Mouse (Mus musculus): ENCODE measurements around the gene Cacnb2.
A peak's percentile ranks its signal among the peaks of the same experiment; 100 is the strongest.
"Not testable (repeated sequence)": the region's sequence is repeated elsewhere in the genome, so short reads cannot be mapped to it uniquely, and the experiment has no call there.

Gene Cacnb2

DNA sequence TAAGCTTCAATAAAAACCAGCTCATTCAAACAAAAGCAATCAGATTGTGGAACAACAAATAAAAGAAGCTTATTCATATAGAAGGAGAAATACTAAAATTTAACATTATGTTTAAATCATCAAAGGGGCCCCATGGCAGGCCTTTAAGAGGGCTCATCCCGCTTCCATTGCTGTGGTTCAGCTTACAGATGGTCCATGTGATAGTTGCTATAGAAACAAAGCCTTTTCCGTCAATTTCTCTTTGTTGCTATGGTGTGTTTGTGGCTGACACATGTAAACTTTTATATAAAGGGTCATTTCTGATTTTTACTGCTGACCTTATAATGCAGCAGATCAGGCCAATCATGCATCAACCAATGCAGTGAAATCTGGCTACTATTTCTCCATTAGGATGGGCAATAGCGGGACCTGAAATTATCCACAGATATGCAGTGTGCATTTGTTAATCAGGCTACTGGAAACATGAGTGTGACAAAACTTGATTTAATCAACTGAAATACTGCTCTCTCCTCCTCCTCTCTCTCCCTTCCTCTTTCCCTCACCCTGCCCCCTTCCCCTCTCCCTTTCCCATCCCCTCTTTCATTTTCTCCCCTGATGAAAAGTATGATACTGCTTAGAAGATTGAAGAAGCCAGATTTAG is 54.4 kb downstream of the Cacnb2 start:
- DNase-seq (ENCODE audit: low spot score): no peak

DNA sequence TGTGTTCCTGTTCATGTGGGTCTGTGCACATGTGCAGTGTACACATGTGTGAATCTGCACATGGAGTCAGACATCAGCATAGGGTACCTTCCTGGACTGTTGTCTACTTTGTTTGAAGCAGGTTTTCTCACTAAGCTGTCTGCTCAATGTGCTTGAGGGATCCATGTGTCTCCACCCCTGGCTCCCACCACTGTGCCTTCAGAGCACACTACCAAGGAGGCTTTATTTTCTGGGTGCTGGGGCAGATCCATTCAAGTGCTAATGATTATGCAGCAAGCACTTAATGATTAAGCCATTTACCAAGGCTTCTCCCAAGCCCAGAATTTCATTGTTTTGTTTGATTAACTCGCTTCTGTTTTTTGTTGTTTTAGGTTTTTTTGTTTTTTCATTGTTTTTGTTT is 62.3 kb downstream of the Cacnb2 start:
- DNase-seq (ENCODE audit: low spot score): no peak

DNA sequence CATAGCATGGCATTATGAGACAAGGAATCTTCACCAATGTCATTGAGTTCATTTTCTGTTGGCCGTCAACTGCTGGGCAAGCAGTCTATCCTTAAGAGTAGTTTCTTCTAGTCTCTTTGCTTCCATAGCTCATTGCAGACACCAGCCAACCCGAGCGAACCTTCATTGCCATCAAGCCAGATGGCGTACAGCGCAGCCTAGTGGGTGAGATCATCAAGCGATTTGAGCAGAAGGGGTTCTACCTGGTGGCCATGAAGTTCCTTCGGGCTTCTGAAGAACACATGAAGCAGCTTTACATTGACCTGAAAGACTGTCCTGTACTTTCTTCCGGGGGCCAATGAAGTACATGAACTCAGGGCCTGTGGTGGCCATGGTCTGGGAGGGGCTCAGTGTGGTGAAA is 69.2 kb downstream of the Cacnb2 start:
- DNase-seq (ENCODE audit: low spot score): no peak

DNA sequence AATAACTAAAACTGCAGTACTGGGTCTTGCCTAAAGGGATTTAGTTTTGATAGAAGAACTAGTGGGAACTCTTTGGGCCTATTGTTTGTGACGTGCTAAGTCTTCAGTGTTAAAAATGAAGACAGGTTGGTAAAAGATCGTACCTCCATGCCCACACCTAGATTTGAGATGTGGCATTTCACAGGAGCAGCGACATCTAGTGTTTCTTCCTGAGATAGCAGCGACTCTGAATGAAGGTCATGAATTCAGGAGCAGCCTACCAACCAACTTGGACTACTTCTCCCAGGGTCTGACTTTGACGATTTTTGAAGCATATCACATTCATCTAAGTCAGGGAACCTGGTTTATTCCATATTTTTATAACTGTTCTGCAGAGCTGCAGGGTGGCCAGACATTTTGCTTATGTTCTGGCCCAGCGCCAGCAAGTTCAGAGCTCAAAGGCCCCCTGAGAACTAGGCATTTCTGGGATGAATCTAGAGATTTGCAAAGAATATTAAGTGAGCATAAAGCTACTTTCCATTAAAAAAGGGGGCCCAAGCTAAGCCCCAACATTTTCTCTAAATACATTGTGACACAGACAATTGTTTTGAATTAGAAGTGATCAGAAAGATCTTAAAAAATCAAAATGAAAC is 74.1 kb downstream of the Cacnb2 start:
- peak; percentile 51 for DNase-seq (ENCODE audit: low spot score)

DNA sequence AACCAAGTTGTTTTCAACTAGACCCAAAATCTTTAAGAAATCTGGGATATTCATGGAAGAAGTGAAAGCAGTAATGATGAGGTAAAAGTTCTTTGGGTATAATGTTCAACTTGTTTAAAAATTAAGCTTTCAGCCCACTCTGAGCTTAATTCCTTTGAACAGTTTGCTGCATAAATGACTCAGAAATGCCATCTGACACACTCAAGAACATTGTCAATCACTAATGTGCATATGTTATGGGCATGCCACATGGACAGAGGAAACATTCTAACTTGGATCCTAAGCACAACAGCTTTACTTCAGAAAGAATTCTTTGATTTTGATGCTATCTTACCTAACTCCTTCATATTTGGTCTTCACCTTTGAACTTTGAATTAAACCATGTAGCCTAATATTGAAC is 81.3 kb downstream of the Cacnb2 start:
- no peak for DNase-seq (ENCODE audit: low spot score)

- DNase-seq (ENCODE audit: low spot score): peak; percentile 71
These were observed 100.2 kb downstream of the Cacnb2 start for GRCm38 (mm10) chr2:14702973-14703645.

DNA sequence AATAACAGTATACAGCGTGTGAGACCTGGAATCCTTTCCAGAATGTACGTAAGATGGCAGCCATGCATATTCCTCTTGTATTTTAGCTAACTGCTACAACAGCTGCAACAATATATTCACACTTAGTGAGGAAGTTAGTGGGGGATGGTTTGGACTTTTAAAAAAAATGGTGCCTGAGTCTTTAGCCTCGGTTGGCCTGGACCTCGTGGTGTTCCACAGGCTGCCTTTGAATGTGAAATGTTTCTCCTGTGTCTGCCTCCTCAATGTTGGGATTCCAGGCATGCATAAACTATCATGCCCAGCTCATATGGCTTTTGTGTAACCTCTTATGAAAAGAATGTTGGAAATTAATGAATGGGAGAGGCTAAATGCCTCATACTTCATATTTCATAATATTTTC is 100.8 kb downstream of the Cacnb2 start:
- DNase-seq (ENCODE audit: low spot score): no peak

DNA sequence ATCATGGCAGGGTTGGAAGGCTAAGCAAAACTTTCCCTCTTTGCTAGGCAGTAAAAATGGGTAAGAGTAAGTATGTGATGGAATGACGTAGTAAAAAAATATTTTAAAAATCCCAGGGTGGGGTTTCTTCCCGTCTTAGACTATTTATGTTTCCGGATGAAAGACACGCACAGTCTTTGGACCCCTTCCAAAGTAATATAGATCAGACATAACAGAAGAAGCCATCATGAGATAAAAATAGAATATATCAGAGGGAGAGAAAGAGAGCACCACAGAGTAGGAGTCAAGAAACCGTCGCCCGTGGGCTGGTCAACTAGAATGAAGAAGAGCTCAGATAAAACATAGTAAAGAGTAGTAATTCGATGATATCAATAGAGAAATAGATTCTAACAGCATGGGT is 107.4 kb downstream of the Cacnb2 start:
- DNase-seq (ENCODE audit: low spot score): no peak

- DNase-seq (ENCODE audit: low spot score): no peak
These were observed 108.9 kb downstream of the Cacnb2 start for GRCm38 (mm10) chr2:14711751-14712150.

DNA sequence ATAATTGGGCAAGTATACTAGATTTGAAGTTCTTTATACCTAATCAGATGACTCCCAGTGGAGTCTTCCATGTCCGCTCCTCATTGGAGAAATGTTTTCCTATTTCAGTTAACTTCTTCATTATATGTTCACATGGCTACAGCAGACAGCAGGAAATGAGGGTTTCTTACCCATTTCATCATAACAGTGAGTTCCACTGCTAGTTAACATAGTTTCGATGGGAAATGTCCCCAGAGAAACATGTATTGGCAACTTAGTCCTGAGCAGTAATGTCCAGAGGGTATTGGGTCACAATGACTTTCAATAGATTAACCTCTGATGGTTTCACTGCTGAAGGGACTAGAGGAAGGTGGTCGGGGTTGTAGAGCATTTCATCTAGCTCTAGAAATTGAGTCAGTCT is 110.2 kb downstream of the Cacnb2 start:
- no peak for DNase-seq (ENCODE audit: low spot score)

DNA sequence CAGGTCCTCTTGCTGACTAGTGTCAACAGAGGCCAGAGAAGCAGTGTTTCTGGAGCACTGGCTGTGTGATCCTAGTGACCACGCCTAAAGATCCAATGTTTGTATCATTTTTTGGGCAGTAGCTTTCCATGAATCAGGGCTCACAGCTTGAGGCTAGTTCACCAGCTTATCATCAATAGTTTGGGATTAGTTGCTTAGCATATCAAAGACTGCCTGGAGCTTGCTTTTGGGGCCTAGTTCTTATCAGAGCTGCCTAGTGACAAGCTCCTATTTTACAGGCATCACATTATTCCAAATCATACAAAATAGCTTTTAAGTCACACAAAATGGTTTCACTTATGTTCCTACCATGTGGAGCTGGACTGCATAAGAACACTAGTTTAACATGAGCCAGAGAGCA is 113.8 kb downstream of the Cacnb2 start:
- no peak for DNase-seq (ENCODE audit: low spot score)

- DNase-seq (ENCODE audit: low spot score): peak; percentile 35
These were observed 116.3 kb downstream of the Cacnb2 start for GRCm38 (mm10) chr2:14719119-14719718.

DNA sequence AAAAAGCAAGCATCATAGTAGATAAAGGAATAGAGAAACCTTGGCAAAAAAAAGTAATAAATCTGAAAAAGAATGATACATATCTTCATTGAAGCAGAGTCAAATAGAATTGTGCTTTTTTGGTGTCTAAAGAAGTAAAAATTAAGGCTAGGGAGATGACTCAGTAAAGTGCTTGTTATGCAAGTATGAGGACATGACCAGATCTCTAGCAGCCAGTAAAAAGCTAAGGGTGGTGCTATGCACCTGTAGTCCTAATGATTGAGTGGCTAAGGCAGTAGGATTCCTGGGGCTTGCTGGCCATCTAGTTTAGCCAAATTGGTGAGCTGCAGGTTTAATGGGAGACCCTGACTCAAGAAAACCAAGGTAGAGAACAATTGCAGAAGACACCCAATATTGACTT is 122.5 kb downstream of the Cacnb2 start:
- no peak for DNase-seq (ENCODE audit: low spot score)

DNA sequence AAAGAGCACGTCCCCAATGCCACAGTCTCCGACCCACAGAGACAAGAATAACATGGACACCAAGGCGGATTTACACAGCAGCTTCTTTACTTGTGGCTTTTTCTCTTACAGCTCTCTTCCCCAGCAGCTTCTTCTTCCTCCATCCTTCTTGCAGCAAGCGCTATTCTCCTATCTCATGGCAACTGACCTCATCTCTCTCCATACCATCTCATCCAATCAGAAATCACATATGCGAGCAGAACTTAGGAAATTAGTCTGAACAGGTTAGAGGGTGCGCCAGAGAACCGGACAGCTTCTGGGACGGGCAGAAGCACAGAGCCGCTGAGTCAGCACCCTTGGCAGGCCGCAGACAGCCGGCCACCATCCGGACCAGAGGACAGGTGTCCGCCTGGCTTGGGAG is 123.7 kb downstream of the Cacnb2 start:
- DNase-seq (ENCODE audit: low spot score): not testable (repeated sequence)

GRCm38 (mm10) chr2:14738927-14739326 is 136.0 kb downstream of the Cacnb2 start:
- peak; percentile 43 for DNase-seq (ENCODE audit: low spot score)

DNA sequence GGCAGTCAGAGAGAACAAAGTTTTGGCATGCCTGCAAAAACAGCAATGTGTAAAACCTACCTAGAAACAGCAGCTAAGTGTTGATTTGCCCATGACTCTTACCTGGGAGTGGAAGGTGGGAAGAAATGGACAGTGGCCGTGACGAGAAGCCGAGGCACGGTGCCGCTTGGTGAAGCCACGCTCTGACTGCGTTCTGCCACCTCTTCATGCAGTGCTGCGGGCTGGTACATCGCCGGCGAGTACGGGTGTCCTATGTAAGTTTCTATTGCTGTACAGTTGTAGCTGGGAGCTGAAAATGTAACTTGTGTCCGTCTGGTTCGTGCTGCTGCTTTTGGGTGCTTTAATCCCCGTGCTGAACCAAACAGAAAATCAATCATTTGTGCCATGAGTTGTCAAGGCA is 136.6 kb downstream of the Cacnb2 start:
- peak; percentile 20 for DNase-seq (ENCODE audit: low spot score)

GRCm38 (mm10) chr2:14740359-14740758 is 137.5 kb downstream of the Cacnb2 start:
- DNase-seq (ENCODE audit: low spot score): no peak

DNA sequence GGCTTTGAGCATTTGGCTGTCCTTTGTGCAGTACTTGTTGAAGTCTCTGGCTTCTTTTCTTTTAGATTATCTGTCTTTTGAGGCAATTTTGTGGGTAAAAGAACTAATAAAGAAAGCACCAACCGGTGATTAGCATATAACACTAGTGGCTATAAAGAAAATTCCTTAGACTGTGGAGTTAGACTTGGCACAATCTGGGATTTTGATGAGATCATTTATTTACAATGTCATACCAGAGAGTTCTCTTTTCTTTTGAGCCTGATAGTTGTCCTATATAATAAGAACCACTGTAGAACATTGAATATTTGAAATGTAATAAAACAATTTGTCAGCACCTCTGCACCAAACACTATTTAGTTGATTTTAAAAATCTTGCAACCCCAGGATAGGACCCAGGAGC is 141.9 kb downstream of the Cacnb2 start:
- DNase-seq (ENCODE audit: low spot score): no peak

GRCm38 (mm10) chr2:14762846-14763245 is 160.0 kb downstream of the Cacnb2 start:
- DNase-seq (ENCODE audit: low spot score): no peak

GRCm38 (mm10) chr2:14763931-14764330 is 161.0 kb downstream of the Cacnb2 start:
- DNase-seq (ENCODE audit: low spot score): peak; percentile 60

GRCm38 (mm10) chr2:14769448-14769847 is 166.6 kb downstream of the Cacnb2 start:
- DNase-seq (ENCODE audit: low spot score): no peak

DNA sequence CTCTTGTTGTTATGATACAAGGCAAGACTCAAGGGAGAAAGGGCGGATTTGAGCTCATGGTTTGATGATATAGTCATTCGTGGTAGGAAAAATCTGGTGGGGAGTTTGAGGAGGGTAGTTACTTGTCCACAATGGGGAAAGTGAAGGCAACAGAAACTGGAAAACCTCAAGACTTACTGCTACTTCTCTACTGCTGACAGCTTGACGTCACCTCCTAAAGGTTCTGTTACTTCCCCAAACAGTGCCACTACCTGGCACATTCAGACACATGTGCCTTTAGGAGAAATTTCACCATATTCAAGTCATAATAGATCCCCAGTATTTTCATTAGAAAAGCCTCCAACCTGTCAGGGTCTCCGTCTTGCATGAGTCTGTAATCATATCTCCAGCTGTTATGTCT is 167.7 kb downstream of the Cacnb2 start:
- DNase-seq (ENCODE audit: low spot score): no peak

GRCm38 (mm10) chr2:14774375-14774774 is 171.5 kb downstream of the Cacnb2 start:
- DNase-seq (ENCODE audit: low spot score): no peak
